Mouse (Mus musculus): ENCODE measurements around the gene Zswim5. TPM values are rescaled to one million over a fixed set of nuclear protein-coding genes. Genes with fewer than 3 reads are reported as not detected.
A peak's percentile ranks its signal among the peaks of the same experiment; 100 is the strongest.

Zswim5 gene
- polyA plus RNA-seq, 1 experiment from 2014 or later = 0.04 TPM

DNA sequence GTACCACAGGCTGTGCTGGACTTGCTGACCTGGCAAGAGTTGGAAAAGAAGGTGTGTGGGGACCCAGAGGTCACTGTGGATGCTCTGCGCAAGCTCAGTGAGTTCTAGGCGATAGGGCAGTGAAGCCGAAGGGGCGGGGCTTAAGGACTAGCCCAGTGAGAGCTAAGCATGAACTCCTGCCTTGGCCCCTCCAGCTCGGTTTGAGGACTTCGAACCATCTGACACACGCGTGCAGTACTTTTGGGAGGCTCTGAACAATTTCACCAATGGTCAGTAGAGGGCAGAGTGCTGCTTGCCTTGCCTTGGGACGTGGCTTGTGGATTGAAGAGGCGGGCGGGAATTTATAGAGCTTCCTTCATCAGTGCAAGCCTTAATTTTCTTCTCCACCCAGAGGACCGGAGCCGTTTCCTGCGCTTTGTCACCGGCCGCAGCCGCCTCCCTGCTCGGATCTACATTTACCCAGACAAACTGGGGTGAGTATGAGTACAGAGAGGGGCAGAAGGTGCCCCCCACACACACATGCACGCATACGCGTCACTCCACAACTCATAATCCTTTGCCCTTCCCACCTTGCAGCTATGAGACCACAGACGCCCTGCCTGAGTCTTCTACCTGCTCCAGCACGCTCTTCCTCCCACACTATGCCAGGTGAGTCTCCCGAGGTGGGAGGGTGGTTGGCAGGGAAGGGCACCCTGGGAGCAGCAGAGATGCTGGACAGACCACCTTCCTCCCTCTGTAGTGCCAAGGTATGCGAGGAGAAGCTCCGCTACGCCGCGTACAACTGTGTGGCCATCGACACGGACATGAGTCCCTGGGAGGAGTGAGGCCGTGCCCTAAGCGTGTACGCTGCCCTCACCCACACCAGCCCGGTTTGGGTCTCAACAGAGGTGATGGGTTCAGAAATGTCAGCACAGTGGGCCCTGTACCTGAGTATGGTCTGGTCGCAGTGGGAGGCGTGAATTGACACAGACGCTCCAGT is 125.7 kb downstream of the Zswim5 start:
- WGBS = 54% methylated on average over 38 of the region's 38 CpGs
- Histone ChIP-seq H3K4me2 (replicated peaks; ENCODE audit: low read depth) (no peak overlapping the region), H3K27me3 (ENCODE audit: control insufficient read depth, insufficient read depth, low read length) (no peaks in the 10 kb centered on the region), H3K9me3 (ENCODE audit: control insufficient read depth, low read length) (no peaks in the 10 kb centered on the region), H3K4me1 (replicated peaks; ENCODE audit: control insufficient read depth, insufficient read depth) (no peaks in the 10 kb centered on the region), H3K27ac (replicated peaks) (no peak overlapping the region), H3K4me3 (ENCODE audit: low read depth, low read length) (no peak overlapping the region), H3K9ac (ENCODE audit: low read length) (no peak overlapping the region), H3K36me3 (ENCODE audit: control insufficient read depth, insufficient read depth, low read length) (peaks cover 12% of the 10 kb centered on the region)
- TF ChIP-seq EP300 (optimal IDR thresholded peaks at IDR 0.05) = no peak
- TF ChIP-seq CTCF (IDR thresholded peaks at IDR 0.05; ENCODE audit: low read depth) = peak; percentile 91
- ATAC-seq (ENCODE audit: low FRiP score, low TSS enrichment) (peak; percentile 73), DNase-seq (ENCODE audit: low spot score) (peak; percentile 61)

DNA sequence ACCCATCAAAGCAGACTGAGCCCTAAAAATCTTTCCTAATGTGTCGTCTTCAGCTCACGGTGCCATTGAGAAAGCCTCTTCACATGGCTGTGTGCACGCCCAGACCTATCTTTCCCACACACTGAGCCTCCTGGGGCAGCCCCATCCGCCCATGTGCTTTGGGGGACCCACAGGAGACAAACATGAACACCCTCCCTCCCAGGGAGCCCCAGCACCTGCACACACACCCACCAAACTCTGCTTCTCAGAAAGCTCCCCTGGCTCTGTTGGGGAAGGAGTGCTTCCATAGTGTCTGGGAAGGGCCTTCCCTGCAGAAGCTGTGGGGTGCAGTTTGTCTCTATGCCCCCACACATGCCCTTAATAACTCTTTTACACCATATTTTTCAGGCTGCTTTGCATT is 127.5 kb downstream of the Zswim5 start:
- Histone ChIP-seq H3K4me3 (ENCODE audit: low read depth, low read length) (no peak overlapping the region), H3K4me2 (replicated peaks; ENCODE audit: low read depth) (no peak overlapping the region), H3K4me1 (replicated peaks; ENCODE audit: control insufficient read depth, insufficient read depth) (no peaks in the 10 kb centered on the region), H3K27me3 (ENCODE audit: control insufficient read depth, insufficient read depth, low read length) (no peaks in the 10 kb centered on the region), H3K27ac (replicated peaks) (no peak overlapping the region), H3K9ac (ENCODE audit: low read length) (no peak overlapping the region), H3K36me3 (ENCODE audit: control insufficient read depth, insufficient read depth, low read length) (peaks cover 4% of the 10 kb centered on the region), H3K9me3 (ENCODE audit: control insufficient read depth, low read length) (no peaks in the 10 kb centered on the region)
- no peak for TF ChIP-seq CTCF (IDR thresholded peaks at IDR 0.05; ENCODE audit: low read depth)
- TF ChIP-seq EP300 (optimal IDR thresholded peaks at IDR 0.05) = no peak
- WGBS = 82% methylated on average over 4 of the region's 4 CpGs
- no peak for ATAC-seq (ENCODE audit: low FRiP score, low TSS enrichment)
- DNase-seq (ENCODE audit: low spot score) = no peak

DNA sequence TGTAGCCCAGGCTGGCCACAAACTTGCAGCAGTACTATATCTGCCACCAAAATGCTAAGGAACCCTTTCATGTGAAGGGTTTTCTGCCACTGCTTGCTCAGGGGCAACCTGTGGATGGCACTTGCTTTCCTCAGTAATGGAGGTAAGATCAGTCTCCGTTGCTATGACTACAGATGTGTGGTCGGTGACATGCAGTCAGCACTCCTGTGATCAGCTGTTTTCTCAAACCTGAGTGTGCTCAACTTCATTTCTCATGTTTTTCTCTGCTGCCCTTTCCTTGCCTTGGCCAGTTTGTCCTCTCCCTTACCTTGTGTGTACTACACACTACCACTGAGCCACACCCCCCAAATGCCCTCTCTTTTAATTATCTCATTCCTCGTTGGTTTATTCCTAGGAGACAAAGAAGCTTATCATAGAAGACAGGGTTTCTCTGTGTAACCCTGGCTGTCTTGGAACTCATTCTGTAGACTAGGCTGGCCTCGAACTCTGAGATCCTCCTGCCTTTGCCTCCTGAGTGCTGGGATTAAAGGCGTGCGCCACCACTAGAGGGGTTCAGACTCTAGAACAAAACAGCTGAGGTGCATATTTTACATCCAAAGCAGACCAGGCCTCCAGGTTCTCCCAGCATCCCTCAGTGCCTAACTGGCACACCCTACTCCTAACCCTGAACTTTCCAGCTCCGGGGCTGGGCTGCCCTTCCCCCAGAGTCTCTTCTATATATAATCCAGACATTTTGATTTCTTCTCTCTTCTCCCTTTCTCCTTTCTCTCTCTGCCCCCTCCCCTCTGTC is 128.6 kb downstream of the Zswim5 start:
- Histone ChIP-seq H3K4me3 (ENCODE audit: low read depth, low read length) (no peak overlapping the region), H3K27ac (replicated peaks) (no peak overlapping the region), H3K36me3 (ENCODE audit: control insufficient read depth, insufficient read depth, low read length) (peaks cover 4% of the 10 kb centered on the region; the same call in 1 of the 2 replicates), H3K9ac (ENCODE audit: low read length) (no peak overlapping the region), H3K27me3 (ENCODE audit: control insufficient read depth, insufficient read depth, low read length) (no peaks in the 10 kb centered on the region), H3K4me1 (replicated peaks; ENCODE audit: control insufficient read depth, insufficient read depth) (no peaks in the 10 kb centered on the region), H3K9me3 (ENCODE audit: control insufficient read depth, low read length) (no peaks in the 10 kb centered on the region), H3K4me2 (replicated peaks; ENCODE audit: low read depth) (no peak overlapping the region)
- 71% methylated on average over 7 of the region's 7 CpGs for WGBS
- no peak for TF ChIP-seq CTCF (IDR thresholded peaks at IDR 0.05; ENCODE audit: low read depth)
- no peak for TF ChIP-seq EP300 (optimal IDR thresholded peaks at IDR 0.05)
- no peak for ATAC-seq (ENCODE audit: low FRiP score, low TSS enrichment)
- no peak for DNase-seq (ENCODE audit: low spot score)

DNA sequence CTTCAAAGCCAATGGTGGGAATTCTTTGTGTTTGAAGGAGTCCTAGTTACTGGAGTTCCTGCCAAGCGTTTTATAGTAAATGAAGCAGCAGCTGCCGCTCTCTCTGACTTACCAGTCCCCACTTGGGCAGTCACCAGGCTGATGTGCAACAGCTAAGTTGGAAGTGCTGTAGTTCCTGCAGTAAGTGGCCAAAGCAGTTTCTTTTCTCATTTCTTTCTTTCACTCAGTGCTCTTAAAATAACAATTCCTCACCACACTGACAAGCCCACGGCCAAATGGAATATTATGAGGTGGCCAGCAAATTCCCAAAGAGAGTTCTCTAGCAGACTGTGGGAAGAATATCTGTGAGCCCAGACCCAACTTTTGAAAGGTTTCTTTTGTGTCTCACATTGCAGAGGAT is 129.9 kb downstream of the Zswim5 start:
- 57% methylated on average over 3 of the region's 3 CpGs for WGBS
- H3K9me3 ChIP-seq (ENCODE audit: control insufficient read depth, low read length) = no peaks in the 10 kb centered on the region
- no peak for TF ChIP-seq EP300 (optimal IDR thresholded peaks at IDR 0.05)
- no peak for TF ChIP-seq CTCF (IDR thresholded peaks at IDR 0.05; ENCODE audit: low read depth)
- H3K36me3 ChIP-seq (ENCODE audit: control insufficient read depth, insufficient read depth, low read length) = peaks cover 4% of the 10 kb centered on the region; the same call in 1 of the 2 replicates
- ATAC-seq (ENCODE audit: low FRiP score, low TSS enrichment) (no peak), DNase-seq (ENCODE audit: low spot score) (no peak)
- H3K9ac ChIP-seq (ENCODE audit: low read length) = no peak overlapping the region
- H3K4me1 ChIP-seq (replicated peaks; ENCODE audit: control insufficient read depth, insufficient read depth) = no peaks in the 10 kb centered on the region
- H3K4me3 ChIP-seq (ENCODE audit: low read depth, low read length) = no peak overlapping the region
- H3K27me3 ChIP-seq (ENCODE audit: control insufficient read depth, insufficient read depth, low read length) = no peaks in the 10 kb centered on the region
- no peak overlapping the region for H3K27ac ChIP-seq (replicated peaks)
- H3K4me2 ChIP-seq (replicated peaks; ENCODE audit: low read depth) = no peak overlapping the region

DNA sequence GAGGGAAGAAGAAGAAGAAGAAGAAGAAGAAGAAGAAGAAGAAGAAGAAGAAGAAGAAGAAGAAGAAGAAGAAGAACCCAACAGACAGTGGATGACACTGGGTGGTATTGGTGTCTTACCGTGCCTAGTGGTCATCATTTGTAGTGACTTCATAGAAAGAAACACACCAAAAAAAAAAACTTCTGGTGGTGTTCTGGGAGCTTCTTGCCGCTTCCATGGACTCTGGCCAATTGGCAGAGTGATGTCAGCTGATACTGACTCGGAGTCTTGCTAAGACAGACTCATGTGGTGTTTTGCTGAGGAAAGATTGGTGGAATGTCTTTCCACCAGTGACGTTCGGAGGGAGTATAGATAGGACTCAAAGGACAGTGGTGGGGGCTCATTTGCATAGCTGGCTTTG is 133.1 kb downstream of the Zswim5 start:
- no peaks in the 10 kb centered on the region for H3K27me3 ChIP-seq (ENCODE audit: control insufficient read depth, insufficient read depth, low read length)
- no peaks in the 10 kb centered on the region for H3K9me3 ChIP-seq (ENCODE audit: control insufficient read depth, low read length)
- no peak for TF ChIP-seq EP300 (optimal IDR thresholded peaks at IDR 0.05)
- no peak for TF ChIP-seq CTCF (IDR thresholded peaks at IDR 0.05; ENCODE audit: low read depth)
- H3K4me2 ChIP-seq (replicated peaks; ENCODE audit: low read depth) = no peak overlapping the region
- no peak overlapping the region for H3K9ac ChIP-seq (ENCODE audit: low read length)
- no peaks in the 10 kb centered on the region for H3K36me3 ChIP-seq (ENCODE audit: control insufficient read depth, insufficient read depth, low read length)
- ATAC-seq (ENCODE audit: low FRiP score, low TSS enrichment) (no peak), DNase-seq (ENCODE audit: low spot score) (no peak)
- no peak overlapping the region for H3K4me3 ChIP-seq (ENCODE audit: low read depth, low read length)
- no peak overlapping the region for H3K27ac ChIP-seq (replicated peaks)
- WGBS = 67% methylated on average over 5 of the region's 5 CpGs
- H3K4me1 ChIP-seq (replicated peaks; ENCODE audit: control insufficient read depth, insufficient read depth) = no peaks in the 10 kb centered on the region

Measured in stomach, postnatal 0 days (tissue).